In genomic region chr11:6596616-6597015, GRCm38 (mm10) we compare ENCODE assay signal across 40 mouse cellular contexts. TPM values are rescaled to one million over a fixed set of nuclear protein-coding genes. Genes with fewer than 3 reads are reported as not detected.
A peak's percentile ranks its signal among the peaks of the same experiment; 100 is the strongest.
DNase-seq lines count a peak whose midpoint lies in the region; ATAC-seq and TF ChIP-seq lines count a peak whose summit lies in the region.
"Had no signal": no experiment of that assay in that cellular context is flagged by ENCODE, and none has a peak within 500 bp of the region (broad histone marks: within the 10 kb centered on the region; RNA-seq: fewer than 3 reads in every experiment).

No protein-coding gene starts in this region.

- peak; percentile 72 for DNase-seq in heart, adult 11 months
- no peak for DNase-seq in heart, postnatal 36 days
- no peak for DNase-seq in liver, embryonic 13.5 days
- DNase-seq in liver, postnatal 0 days, result no peak
- no peak for DNase-seq in urinary bladder, postnatal 36 days (ENCODE audit: low spot score in 2 of 2)
- DNase-seq in frontal cortex, postnatal 25 days (ENCODE audit: low spot score in 2 of 2), result no peak
- DNase-seq: adrenal gland, postnatal 10 days; gastrocnemius, adult 2 months; gastrocnemius, postnatal 36 days; heart, adult 2 months; kidney, adult 2 months; kidney, postnatal 36 days; lung, adult 18-20 months; lung, postnatal 4 days; right cerebral cortex, adult 18-20 months; thymus, adult 18-20 months; thymus, postnatal 36 days had no signal

- 78% methylated on average over 3 of the region's 3 CpGs for WGBS in liver, embryonic 13.5 days (ENCODE audit: insufficient replicate concordance)
- 87% methylated on average over 3 of the region's 3 CpGs for WGBS in liver, postnatal 0 days (ENCODE audit: insufficient replicate concordance)
- WGBS in liver, embryonic 16.5 days (ENCODE audit: insufficient replicate concordance), result 76% methylated on average over 3 of the region's 3 CpGs

- peaks cover 98% of the 10 kb centered on the region for H3K4me1 ChIP-seq in liver, embryonic 13.5 days (replicated peaks)
- no peaks in the 10 kb centered on the region; the same call in 1 of the 2 replicates for H3K4me1 ChIP-seq in liver, postnatal 0 days (ENCODE audit: insufficient read depth)
- H3K4me1 ChIP-seq in cortical plate, adult 2 months (ENCODE audit: control insufficient read depth, insufficient read depth, low read length), result no peaks in the 10 kb centered on the region
- peaks cover 61% of the 10 kb centered on the region for H3K4me1 ChIP-seq in liver, embryonic 16.5 days (ENCODE audit: control insufficient read depth, low read depth, low read length)

- no peak overlapping the region for H3K4me2 ChIP-seq in liver, embryonic 13.5 days
- no peak overlapping the region for H3K4me2 ChIP-seq in liver, postnatal 0 days (ENCODE audit: low read depth, low read length)
- H3K4me2 ChIP-seq in liver, embryonic 16.5 days (ENCODE audit: low read depth, low read length), result no peak overlapping the region
- H3K4me2 ChIP-seq: forebrain, embryonic 13.5 days; heart, embryonic 12.5 days; intestine, embryonic 15.5 days; limb, embryonic 13.5 days had no signal

- peaks cover 69% of the 10 kb centered on the region for H3K36me3 ChIP-seq in liver, embryonic 13.5 days
- H3K36me3 ChIP-seq in liver, postnatal 0 days (replicated peaks; ENCODE audit: insufficient read depth, low read length), result peaks cover 69% of the 10 kb centered on the region
- H3K36me3 ChIP-seq in liver, embryonic 16.5 days (ENCODE audit: control insufficient read depth, insufficient read depth), result peaks cover 42% of the 10 kb centered on the region

- 0 out of 2 replicates have a peak, but pooled peaks cover 2% of the 10 kb centered on the region for H3K27me3 ChIP-seq in liver, embryonic 13.5 days
- no peaks in the 10 kb centered on the region for H3K27me3 ChIP-seq in liver, postnatal 0 days (ENCODE audit: insufficient read depth, low read length)
- no peaks in the 10 kb centered on the region for H3K27me3 ChIP-seq in liver, embryonic 16.5 days (ENCODE audit: control insufficient read depth, insufficient read depth, low read depth, low read length)
- H3K27me3 ChIP-seq: forebrain, embryonic 13.5 days; intestine, embryonic 15.5 days; limb, embryonic 13.5 days; Patski had no signal

- no peak for TF ChIP-seq EP300 in liver, postnatal 0 days (IDR thresholded peaks at IDR 0.05; ENCODE audit: low read depth)

- no peaks in the 10 kb centered on the region for H3K9me3 ChIP-seq in liver, embryonic 13.5 days (replicated peaks)
- H3K9me3 ChIP-seq in liver, postnatal 0 days (ENCODE audit: low read length), result no peaks in the 10 kb centered on the region
- H3K9me3 ChIP-seq in liver, embryonic 16.5 days (replicated peaks; ENCODE audit: control insufficient read depth, low read length), result no peaks in the 10 kb centered on the region
- H3K9me3 ChIP-seq: forebrain, embryonic 13.5 days; heart, embryonic 12.5 days; intestine, embryonic 15.5 days; limb, embryonic 13.5 days; megakaryocyte, embryonic 14.5 days had no signal

- ATAC-seq in liver, embryonic 13.5 days (ENCODE audit: low read depth), result no peak
- ATAC-seq in liver, postnatal 0 days, result no peak
- no peak for ATAC-seq in liver, embryonic 16.5 days (ENCODE audit: low read depth)
- ATAC-seq: forebrain, embryonic 13.5 days; intestine, embryonic 15.5 days; lung, postnatal 0 days; Patski had no signal

- peak overlapping the region; percentile 95 for H3K27ac ChIP-seq in liver, embryonic 13.5 days
- no peak overlapping the region for H3K27ac ChIP-seq in liver, postnatal 0 days (ENCODE audit: low read depth)
- no peak overlapping the region for H3K27ac ChIP-seq in cortical plate, adult 2 months (ENCODE audit: insufficient read depth, low read length)
- peak overlapping the region; percentile 21; the same call in 1 of the 2 replicates for H3K27ac ChIP-seq in liver, embryonic 16.5 days (ENCODE audit: low read length)
- H3K27ac ChIP-seq: forebrain, embryonic 13.5 days; gastrocnemius, adult 2 months; heart, adult 2 months; intestine, embryonic 15.5 days; layer of hippocampus, adult 2 months; left cerebral cortex, adult 2 months; limb, embryonic 13.5 days; stomach, postnatal 0 days had no signal

- no peak for TF ChIP-seq CTCF in liver, postnatal 0 days (IDR thresholded peaks at IDR 0.05; ENCODE audit: low read depth)
- TF ChIP-seq CTCF in cortical plate, adult 2 months (IDR thresholded peaks at IDR 0.05; ENCODE audit: extremely low read depth, insufficient read depth, low read length), result no peak

- no peak overlapping the region for H3K4me3 ChIP-seq in liver, embryonic 13.5 days (replicated peaks)
- H3K4me3 ChIP-seq in liver, postnatal 0 days (ENCODE audit: low read depth, low read length), result no peak overlapping the region
- H3K4me3 ChIP-seq in cortical plate, adult 2 months (ENCODE audit: insufficient read depth, low read length), result no peak overlapping the region
- H3K4me3 ChIP-seq in liver, embryonic 16.5 days (ENCODE audit: low read depth, low read length), result no peak overlapping the region
- H3K4me3 ChIP-seq: erythroblast, embryonic 14.5 days; forebrain, embryonic 13.5 days; gastrocnemius, adult 2 months; heart, adult 2 months; heart, embryonic 12.5 days; intestine, embryonic 15.5 days; layer of hippocampus, adult 2 months; left cerebral cortex, adult 2 months; limb, embryonic 13.5 days; megakaryocyte, embryonic 14.5 days had no signal

- intact Hi-C loops in heart, postnatal 36 days (cut with DNase I), result no loop called here

- peak overlapping the region; percentile 33; the same call in 1 of the 2 replicates for H3K9ac ChIP-seq in liver, embryonic 13.5 days
- H3K9ac ChIP-seq in liver, postnatal 0 days (replicated peaks), result no peak overlapping the region
- H3K9ac ChIP-seq in liver, embryonic 16.5 days (ENCODE audit: low read depth, low read length), result no peak overlapping the region; the same call in 1 of the 2 replicates
- H3K9ac ChIP-seq: forebrain, embryonic 13.5 days; heart, embryonic 12.5 days; intestine, embryonic 15.5 days; limb, embryonic 13.5 days had no signal

- TF ChIP-seq POLR2A in cortical plate, adult 2 months (IDR thresholded peaks at IDR 0.05; ENCODE audit: extremely low read depth, insufficient read depth, low read length), result 0 out of 2 replicates have a peak, but pooled peaks have one; percentile 7

RNA-seq across cellular contexts. Expression of gene Nacad, which starts 9.2 kb away (rescaled TPM):
- 1 to 10 TPM in 1 of 2 experiments, under 1 TPM in 1; 0.92 to 1.0 TPM for total RNA-seq in heart, postnatal 36 days (2021)
- polyA plus RNA-seq in liver, embryonic 13.5 days (2015; fragmentation: Nextera tagmentation; extraction: Ambion mirVana), result 5.0 and 5.7 TPM in 2 replicates
- polyA plus RNA-seq in liver, postnatal 0 days (2015; fragmentation: Nextera tagmentation; extraction: Ambion mirVana), result 1.5 and 1.6 TPM in 2 replicates
- polyA plus RNA-seq in cortical plate, adult 2 months (2012; rRNA removed), result 52.3 and 54.1 TPM in 2 replicates
- 3.2 and 3.6 TPM in 2 replicates for polyA plus RNA-seq in liver, embryonic 16.5 days (2015; fragmentation: Nextera tagmentation; extraction: Ambion mirVana)

RNA-seq across cellular contexts. Expression of gene Tbrg4, which starts 29.3 kb away (rescaled TPM):
- total RNA-seq in heart, postnatal 36 days (2021), result 10 to 100 TPM; 93.4 to 98.4 TPM
- 46.1 and 46.2 TPM in 2 replicates for polyA plus RNA-seq in liver, embryonic 13.5 days (2015; fragmentation: Nextera tagmentation; extraction: Ambion mirVana)
- polyA plus RNA-seq in liver, postnatal 0 days (2015; fragmentation: Nextera tagmentation; extraction: Ambion mirVana), result 19.6 and 23.5 TPM in 2 replicates
- 57.5 and 60.2 TPM in 2 replicates for polyA plus RNA-seq in cortical plate, adult 2 months (2012; rRNA removed)
- 27.2 and 28.6 TPM in 2 replicates for polyA plus RNA-seq in liver, embryonic 16.5 days (2015; fragmentation: Nextera tagmentation; extraction: Ambion mirVana)

RNA-seq across cellular contexts. Expression of gene Wap, which starts 41.8 kb away (rescaled TPM):
- not detected for total RNA-seq in heart, postnatal 36 days (2021)
- polyA plus RNA-seq in liver, embryonic 13.5 days (2015; fragmentation: Nextera tagmentation; extraction: Ambion mirVana), result not detected in 2 replicates
- polyA plus RNA-seq in liver, postnatal 0 days (2015; fragmentation: Nextera tagmentation; extraction: Ambion mirVana), result not detected in 2 replicates
- polyA plus RNA-seq in cortical plate, adult 2 months (2012; rRNA removed), result not detected in 2 replicates
- not detected in 2 replicates for polyA plus RNA-seq in liver, embryonic 16.5 days (2015; fragmentation: Nextera tagmentation; extraction: Ambion mirVana)
- total RNA-seq: adrenal gland, postnatal 10 days; gastrocnemius, adult 2 months; gastrocnemius, postnatal 36 days; heart, adult 2 months; hematopoietic stem cell, adult 5-6 weeks; layer of hippocampus, adult 2 months; layer of hippocampus, postnatal 14 days; left cerebral cortex, adult 2 months; left cerebral cortex, postnatal 36 days; MEL had no signal
- polyA plus RNA-seq: embryonic facial prominence, embryonic 14.5 days; erythroblast, embryonic 14.5 days; forebrain, embryonic 13.5 days; frontal cortex, adult 2 months; heart, adult 2 months; heart, embryonic 12.5 days; heart, postnatal 0 days; intestine, embryonic 15.5 days; kidney, adult 2 months; kidney, embryonic 16.5 days; limb, embryonic 13.5 days; lung, postnatal 0 days; neural tube, embryonic 11.5 days; Patski; spleen, adult 2 months had no signal

RNA-seq across cellular contexts. Expression of gene Ccm2, which starts 49.9 kb away (rescaled TPM):
- total RNA-seq in heart, postnatal 36 days (2021), result 10 to 100 TPM; 24.1 to 30.2 TPM
- 45.8 and 46.1 TPM in 2 replicates for polyA plus RNA-seq in liver, embryonic 13.5 days (2015; fragmentation: Nextera tagmentation; extraction: Ambion mirVana)
- polyA plus RNA-seq in liver, postnatal 0 days (2015; fragmentation: Nextera tagmentation; extraction: Ambion mirVana), result 33.9 and 34.9 TPM in 2 replicates
- polyA plus RNA-seq in cortical plate, adult 2 months (2012; rRNA removed), result 92.0 and 106 TPM in 2 replicates
- 34.5 and 36.0 TPM in 2 replicates for polyA plus RNA-seq in liver, embryonic 16.5 days (2015; fragmentation: Nextera tagmentation; extraction: Ambion mirVana)

Comparison
In these comparisons a context has a peak if more than half of its experiments do, and no peak if none do; other contexts are left out.
1. H3K27ac ChIP-seq: peak in liver, embryonic 13.5 days (single experiment) and liver, embryonic 16.5 days (single experiment); none in liver, postnatal 0 days (single experiment) and cortical plate, adult 2 months (single experiment).